Mouse (Mus musculus) thymus, adult 18-20 months (tissue): Measurements from ENCODE around the gene Cer1.

Experiments used
- DNase-seq, 2 experiments: peaks; one replicate each; pipeline ENCODE4 v3.0.0; 2022; ENCODE audit warnings: mixed read lengths in 2 of 2

Cer1 gene

DNA sequence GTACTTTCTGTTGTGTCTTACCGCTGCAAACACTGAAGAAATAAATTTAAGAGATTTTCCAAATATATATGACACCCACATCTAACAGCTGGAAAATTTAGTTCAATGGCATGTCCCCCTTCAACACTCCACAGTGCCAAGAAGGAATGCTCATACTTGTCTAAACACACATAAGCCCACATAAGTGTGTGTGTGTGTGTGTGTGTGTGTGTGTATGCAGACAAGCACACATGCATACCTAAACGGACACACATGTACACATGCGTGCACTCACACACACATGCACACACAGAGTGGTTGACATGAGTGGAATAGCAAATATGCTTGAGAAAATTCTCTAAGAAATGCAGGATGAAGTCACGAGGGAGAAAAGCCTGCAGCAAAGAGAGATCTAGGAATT is 12.4 kb downstream of the Cer1 start:
- DNase-seq: no peak

- no peak for DNase-seq
Observed at GRCm38 (mm10) chr4:82872121-82872520, 12.8 kb downstream of the Cer1 start.

- no peak for DNase-seq
Observed at GRCm38 (mm10) chr4:82870931-82871330, 14.0 kb downstream of the Cer1 start.

GRCm38 (mm10) chr4:82867731-82868445 is 17.1 kb downstream of the Cer1 start:
- DNase-seq: no peak

DNA sequence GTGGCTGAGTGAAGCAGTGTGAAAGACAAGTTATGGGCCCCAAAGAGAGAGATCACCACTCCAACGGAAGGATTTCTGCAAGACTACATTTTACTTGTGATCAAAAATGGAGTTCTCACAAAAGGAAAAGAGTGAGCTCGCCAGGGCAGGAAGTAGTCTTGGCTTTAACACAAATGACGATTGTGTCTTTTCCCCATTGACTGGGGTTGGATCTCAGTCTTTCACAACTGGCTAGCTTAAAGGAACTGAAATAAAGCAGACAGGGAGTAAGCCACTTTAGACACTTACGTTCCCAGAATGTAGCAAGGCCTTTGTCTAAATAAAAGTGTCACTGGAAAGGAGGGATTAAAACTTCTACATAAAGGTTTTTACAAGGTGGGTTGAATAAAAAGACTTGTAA is 17.8 kb downstream of the Cer1 start:
- DNase-seq: no peak

DNA sequence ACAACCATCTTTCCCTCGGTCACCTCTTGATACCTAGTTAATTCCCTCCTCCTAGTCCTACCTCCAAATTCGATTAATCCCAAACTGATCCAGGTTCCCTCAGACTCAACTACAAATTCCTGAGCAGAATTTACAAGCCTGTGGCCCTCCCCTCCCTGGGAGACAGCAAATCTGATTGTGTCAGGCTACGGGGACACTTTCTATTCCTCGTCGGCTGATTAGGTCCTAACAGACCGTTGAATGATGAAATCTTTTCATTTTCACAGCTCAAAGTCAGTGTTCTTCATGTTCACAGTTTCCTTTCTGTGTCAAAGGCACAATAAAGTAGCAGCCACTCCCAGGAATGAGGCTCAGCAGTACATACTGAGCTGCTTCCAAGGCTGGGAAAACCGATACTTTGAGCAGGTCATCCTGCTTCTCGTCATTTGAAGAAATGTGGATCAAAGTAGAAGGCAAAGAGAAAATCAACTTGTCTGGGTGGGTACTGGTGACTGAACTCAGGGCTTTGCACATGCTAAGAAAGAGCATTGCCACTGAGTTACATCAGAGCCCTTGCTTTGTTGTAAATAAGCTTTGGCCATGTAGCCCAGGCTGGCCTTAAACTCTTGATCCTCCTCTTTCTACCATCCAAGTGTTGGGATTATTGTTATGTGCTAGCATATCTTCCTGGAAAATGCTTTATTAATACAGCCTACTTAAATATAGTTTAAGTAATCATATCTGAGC is 19.8 kb downstream of the Cer1 start:
- DNase-seq: no peak

- DNase-seq: no peak
Observed at GRCm38 (mm10) chr4:82863316-82863715, 21.6 kb downstream of the Cer1 start.

DNA sequence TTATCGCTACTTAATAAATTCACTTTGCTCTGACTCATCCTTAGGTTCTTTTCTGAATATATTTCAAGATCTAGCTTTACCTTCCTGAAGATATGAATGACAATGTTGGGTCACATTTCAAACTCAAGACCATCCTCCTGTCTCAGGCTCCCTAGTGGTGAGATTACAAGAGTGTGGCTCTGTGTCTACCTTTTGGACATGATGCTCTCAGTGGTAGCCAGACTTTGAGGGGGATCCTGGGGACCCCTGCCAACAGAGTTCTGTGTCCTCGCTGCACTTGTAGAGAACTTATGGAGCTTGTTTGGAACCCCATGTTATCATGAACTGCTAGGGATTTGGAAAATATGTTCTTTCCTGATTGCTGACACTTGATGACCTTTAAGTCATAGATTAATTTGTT is 23.5 kb downstream of the Cer1 start:
- DNase-seq: no peak

- DNase-seq: no peak
Observed at GRCm38 (mm10) chr4:82860566-82860965, 24.4 kb downstream of the Cer1 start.

DNA sequence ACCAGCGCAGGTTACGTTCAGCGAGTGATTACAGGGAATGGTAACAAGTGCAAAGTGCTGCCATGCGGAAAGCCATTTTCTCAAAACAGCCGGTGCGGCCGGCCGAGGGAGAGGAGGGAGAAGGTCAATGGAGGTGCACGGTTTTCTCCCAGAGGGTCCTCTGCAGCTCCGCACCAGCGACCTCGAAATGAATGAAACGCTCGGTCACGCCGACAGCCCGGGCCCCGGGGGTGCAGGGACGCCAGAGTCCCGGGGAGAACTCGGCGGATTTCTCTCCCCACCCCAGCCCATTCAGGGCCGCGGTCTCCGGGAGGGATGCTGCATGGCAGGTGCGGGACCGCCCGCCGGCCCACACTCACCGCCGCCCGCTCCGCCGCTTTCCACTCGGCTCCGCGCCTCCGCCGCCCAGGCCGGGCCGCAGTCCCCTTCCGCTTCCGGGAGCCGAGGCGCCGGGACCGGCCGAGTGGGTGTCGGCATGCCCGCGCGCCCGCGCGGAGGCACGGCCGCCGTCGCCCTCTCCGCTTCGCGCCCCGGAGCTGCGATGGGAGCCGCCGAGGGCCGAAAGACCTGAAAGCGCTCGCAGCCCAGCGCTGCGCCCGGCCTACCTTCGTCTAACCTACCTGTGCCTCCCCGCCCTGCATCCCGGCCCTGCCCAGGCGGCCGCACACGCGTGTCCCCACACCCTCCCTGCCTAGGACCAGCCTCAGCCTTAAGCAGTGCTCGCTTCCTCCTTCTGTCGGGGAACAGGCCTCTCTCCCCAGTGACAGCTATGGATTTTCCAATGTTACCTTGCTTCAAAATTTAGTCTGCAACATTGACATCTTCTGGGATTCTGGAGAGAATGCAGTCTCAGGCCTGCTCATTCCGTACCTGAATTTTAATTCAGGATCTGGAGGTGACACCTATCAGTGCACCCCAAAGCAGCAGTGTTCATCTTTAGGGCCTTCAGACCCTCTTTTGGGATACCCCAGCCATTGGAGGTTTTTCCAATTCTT is 25.5 kb downstream of the Cer1 start, which contains the start of gene Zdhhc21:
Zdhhc21 (minus strand) TSS at position 828 of the 995 bp plus-strand sequence.
- DNase-seq: peak; percentile 57 to 62

DNA sequence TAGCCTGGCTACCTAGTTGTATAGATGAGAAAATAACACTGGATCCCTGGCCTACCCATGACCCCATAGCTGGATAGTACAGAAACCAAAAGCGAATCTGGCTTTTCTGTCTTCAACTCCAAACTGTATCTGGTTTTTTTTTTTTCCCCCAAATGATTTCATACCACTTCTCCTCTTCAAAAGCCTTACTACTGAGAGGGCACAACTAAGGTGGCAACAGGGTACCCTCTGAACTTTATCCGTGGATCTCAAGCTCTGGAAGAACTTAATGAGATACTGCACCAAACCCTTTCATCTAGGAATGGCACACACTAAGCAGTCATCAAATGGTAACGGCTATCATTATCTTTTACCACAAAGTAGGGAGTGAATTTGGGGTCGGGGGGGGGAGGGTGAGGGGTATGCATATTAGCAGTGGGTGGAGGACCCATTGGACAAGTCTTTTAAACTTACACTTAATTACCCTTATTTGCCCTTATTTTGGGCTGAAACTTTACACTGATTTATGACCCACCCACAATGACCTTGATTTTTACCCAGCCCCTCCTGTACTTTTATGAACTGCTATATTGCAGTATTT is 26.4 kb downstream of the Cer1 start:
- DNase-seq: no peak

DNA sequence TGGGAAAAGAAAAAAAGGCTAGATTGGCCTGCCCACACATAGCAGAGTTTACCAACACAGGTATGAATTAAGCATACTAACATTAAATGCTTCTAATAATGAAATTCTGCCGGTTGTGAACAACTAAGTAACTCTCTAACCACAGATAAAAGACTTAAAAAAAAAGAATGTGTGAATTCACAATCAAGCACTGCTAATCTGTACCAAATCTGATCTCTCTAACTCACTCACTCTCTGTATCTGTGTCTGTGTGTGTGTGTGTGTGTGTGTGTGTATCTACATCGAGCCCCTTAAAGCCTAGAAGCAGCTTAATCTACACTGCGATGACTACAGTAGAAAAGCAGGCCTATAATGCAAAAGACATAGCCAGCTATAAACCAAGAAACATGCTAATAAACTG is 28.0 kb downstream of the Cer1 start:
- DNase-seq: no peak

- DNase-seq: no peak
Observed at GRCm38 (mm10) chr4:82853809-82854208, 31.1 kb downstream of the Cer1 start.

DNA sequence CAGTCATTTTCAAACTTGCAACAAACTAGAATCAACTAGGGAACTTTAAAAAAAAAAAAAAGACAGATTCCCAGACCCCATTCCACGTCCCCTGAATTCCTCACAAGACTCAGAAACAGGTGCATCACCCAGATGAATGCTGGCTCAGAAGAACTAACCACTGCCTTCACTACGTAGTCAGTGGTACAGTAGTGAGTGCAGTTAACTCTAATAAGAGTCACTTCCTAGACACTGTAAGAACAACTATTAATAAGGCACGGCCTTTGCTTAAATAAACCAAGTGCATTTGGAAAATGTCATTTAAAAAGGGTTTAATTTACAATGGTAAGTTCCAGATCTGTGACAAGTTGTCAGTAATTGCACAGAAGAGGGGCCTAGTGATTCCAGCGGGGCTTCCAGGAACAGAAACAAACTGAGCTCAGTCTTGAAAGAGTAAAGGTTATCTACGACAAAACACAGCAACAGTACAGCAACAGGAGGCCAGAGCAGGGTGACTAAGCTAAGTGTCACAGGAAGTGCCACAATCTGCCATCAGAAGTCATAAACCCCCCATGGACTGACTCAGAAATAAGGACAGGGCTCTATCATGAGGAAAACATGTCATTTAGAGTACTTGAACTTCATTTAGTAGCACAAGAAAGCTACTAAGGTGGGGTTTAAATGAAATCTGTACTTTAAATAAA is 36.3 kb downstream of the Cer1 start:
- no peak for DNase-seq

DNA sequence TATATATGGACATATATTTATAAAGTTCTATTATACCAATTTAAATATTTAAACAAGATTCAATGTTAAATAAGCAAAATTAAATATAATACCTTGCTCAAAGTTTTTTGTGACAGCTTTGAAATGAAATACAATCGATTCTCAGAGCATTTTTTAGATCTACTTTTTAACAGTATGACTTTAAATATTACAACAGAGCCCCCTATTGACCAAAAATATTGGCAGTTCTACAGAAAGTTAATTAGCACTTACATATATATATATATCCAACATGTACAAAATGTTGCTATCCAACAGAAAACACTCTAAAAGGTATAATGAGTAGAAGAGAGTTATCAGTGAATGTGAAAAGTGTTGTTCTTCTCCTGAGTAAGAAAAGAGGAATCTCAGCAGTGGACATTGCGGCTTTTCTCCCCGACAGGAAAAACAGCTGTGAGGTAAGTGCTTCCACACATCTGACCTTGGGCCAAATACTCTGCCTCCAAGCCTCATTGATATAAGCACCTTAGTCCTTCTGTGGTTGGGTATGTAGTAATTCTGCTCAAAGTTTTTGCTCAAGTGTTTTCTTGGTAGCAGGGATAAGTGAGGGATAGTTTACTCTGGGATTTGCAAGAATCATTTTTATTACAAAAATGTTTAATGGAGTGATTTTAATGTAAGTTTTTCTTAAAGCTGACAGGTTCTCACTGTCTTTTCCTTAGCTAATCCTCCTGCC is 47.3 kb downstream of the Cer1 start:
- DNase-seq: no peak
